Mouse (Mus musculus) ES-E14 (cell line): ENCODE results near the gene Spred3.
"Not testable (repeated sequence)": the region's sequence is repeated elsewhere in the genome, so short reads cannot be mapped to it uniquely, and the experiment has no call there.

Experiments used
- CHD2 ChIP-seq: IDR thresholded peaks from 2 replicates; pipeline ENCODE4 v1.6.1; 2014; ENCODE audit warnings: mild to moderate bottlenecking, low read depth, low read length, inconsistent platforms
- MAFK ChIP-seq: IDR thresholded peaks from 2 replicates; pipeline ENCODE4 v1.6.1; 2014; ENCODE audit warnings: mild to moderate bottlenecking, low read depth, low read length, inconsistent platforms; ENCODE audit not compliant: insufficient read depth
- ZC3H11A ChIP-seq: IDR thresholded peaks from 2 replicates; pipeline ENCODE4 v1.6.1; 2012; ENCODE audit warnings: low read depth, mild to moderate bottlenecking, inconsistent platforms, low read length, borderline replicate concordance
- ZNF384 ChIP-seq: IDR thresholded peaks from 2 replicates; pipeline ENCODE4 v1.6.1; 2012; ENCODE audit warnings: low read depth, low read length, inconsistent platforms

GRCm38 (mm10) chr7:29194230-29194629, 24.0 kb upstream of the Spred3 start:
- TF ChIP-seq ZNF384, ZC3H11A, MAFK, CHD2: not testable (repeated sequence)
